Mouse (Mus musculus): Measurements from ENCODE around the gene Gm20388. TPM values are rescaled to one million over a fixed set of nuclear protein-coding genes. Genes with fewer than 3 reads are reported as not detected.

The Gm20388 gene
- polyA plus RNA-seq, 1 experiment from 2014 or later, result 5.5 TPM

GRCm38 (mm10) chr8:120192118-120192517 lies 281.5 kb downstream of the Gm20388 start:
- Histone ChIP-seq H3K27ac (peak overlapping the region; percentile 93), H3K4me2 (no peak overlapping the region), H3K36me3 (no peaks in the 10 kb centered on the region), H3K9me3 (no peaks in the 10 kb centered on the region), H3K27me3 (no peaks in the 10 kb centered on the region), H3K4me1 (peaks cover 44% of the 10 kb centered on the region), H3K9ac (no peak overlapping the region), H3K4me3 (no peak overlapping the region)
- no peak for ATAC-seq (ENCODE audit: borderline replicate concordance, extremely low read depth, low FRiP score, low TSS enrichment)
- 97% methylated on average over 5 of the region's 5 CpGs for WGBS

- Histone ChIP-seq H3K4me3 (no peak overlapping the region), H3K27me3 (no peaks in the 10 kb centered on the region), H3K4me1 (peaks cover 34% of the 10 kb centered on the region), H3K9ac (no peak overlapping the region), H3K9me3 (peaks cover 5% of the 10 kb centered on the region; the same call in 1 of the 2 replicates), H3K27ac (no peak overlapping the region), H3K4me2 (no peak overlapping the region), H3K36me3 (no peaks in the 10 kb centered on the region)
- no peak for ATAC-seq (ENCODE audit: borderline replicate concordance, extremely low read depth, low FRiP score, low TSS enrichment)
- WGBS, result 88% methylated on average over 6 of the region's 6 CpGs
These were observed 290.7 kb downstream of the Gm20388 start for GRCm38 (mm10) chr8:120201351-120201750.

GRCm38 (mm10) chr8:120202546-120202945 lies 291.9 kb downstream of the Gm20388 start:
- Histone ChIP-seq H3K36me3 (no peaks in the 10 kb centered on the region), H3K4me2 (no peak overlapping the region), H3K27me3 (no peaks in the 10 kb centered on the region), H3K4me3 (no peak overlapping the region), H3K4me1 (peaks cover 34% of the 10 kb centered on the region), H3K9me3 (peaks cover 5% of the 10 kb centered on the region; the same call in 1 of the 2 replicates), H3K27ac (0 out of 2 replicates have a peak overlapping the region, but pooled peaks have one; percentile 29), H3K9ac (no peak overlapping the region)
- WGBS, result 27% methylated on average over 3 of the region's 3 CpGs
- ATAC-seq (ENCODE audit: borderline replicate concordance, extremely low read depth, low FRiP score, low TSS enrichment), result peak; percentile 89

DNA sequence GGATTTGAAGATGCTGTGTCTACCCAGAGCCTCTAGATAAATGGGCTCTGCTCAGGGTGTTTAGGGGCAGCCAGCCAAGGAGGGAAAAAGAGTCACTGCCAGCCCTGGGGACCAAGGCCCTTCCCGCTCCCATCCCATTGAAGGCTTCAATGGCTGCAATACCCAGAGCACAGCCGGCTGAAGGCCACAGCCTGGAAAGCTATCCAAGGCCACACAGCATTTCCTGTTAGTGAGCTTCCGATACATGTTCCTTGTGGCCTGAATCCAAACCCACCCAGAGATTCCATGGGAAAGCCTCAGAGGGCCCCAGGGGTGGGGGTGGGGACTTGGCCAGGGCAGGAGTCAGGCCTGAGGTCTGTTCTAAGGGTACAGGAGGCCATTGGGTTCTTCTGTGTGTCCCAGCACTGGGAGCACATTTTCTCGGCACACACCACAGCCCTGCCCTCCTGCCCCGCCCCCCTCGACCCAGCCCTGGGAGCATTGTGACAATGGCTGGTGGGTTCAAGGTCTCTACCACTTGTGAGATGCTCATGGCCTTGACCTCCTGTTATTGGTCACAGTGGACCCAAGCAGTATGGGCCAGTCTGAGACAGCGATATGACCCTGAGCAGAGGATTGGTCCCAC lies 294.2 kb downstream of the Gm20388 start:
- Histone ChIP-seq H3K27ac (peak overlapping the region; percentile 65), H3K36me3 (no peaks in the 10 kb centered on the region)
- ATAC-seq (ENCODE audit: borderline replicate concordance, extremely low read depth, low FRiP score, low TSS enrichment), result peak; percentile 44; the same call in 1 of the 2 replicates

DNA sequence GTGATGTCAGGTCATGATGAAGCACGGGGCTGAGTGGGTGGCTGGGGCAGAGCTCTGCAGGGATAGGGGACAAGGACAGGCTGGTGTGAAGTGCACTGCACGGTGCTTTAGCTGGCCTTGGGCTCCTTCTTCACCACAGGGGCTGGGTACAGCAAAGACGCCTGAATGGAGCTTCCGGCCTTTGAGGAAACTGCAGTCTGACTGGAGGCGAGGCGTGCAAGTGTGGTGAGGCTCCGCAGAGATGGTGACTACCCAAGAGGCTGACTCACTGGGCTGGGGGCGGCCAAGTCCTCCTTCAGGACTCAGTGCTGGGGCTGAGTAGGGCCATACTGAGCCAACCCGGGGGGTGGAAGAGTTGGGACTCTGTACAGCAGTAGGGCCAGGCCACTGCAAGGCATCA lies 295.3 kb downstream of the Gm20388 start:
- no peak overlapping the region for H3K9ac ChIP-seq
- H3K4me2 ChIP-seq, result no peak overlapping the region
- H3K27ac ChIP-seq, result no peak overlapping the region
- peaks cover 44% of the 10 kb centered on the region for H3K4me1 ChIP-seq
- H3K4me3 ChIP-seq, result no peak overlapping the region
- H3K9me3 ChIP-seq, result no peaks in the 10 kb centered on the region
- 0 out of 2 replicates have a peak, but pooled peaks cover under 1% of the 10 kb centered on the region for H3K27me3 ChIP-seq
- WGBS, result 77% methylated on average over 9 of the region's 9 CpGs
- ATAC-seq (ENCODE audit: borderline replicate concordance, extremely low read depth, low FRiP score, low TSS enrichment), result no peak
- no peaks in the 10 kb centered on the region for H3K36me3 ChIP-seq

More for the DNA sequence above, 294.2 kb downstream of the Gm20388 start:
- Histone ChIP-seq H3K4me3 (no peak overlapping the region), H3K4me1 (peaks cover 43% of the 10 kb centered on the region), H3K9ac (no peak overlapping the region), H3K9me3 (peaks cover 2% of the 10 kb centered on the region; the same call in 1 of the 2 replicates), H3K4me2 (no peak overlapping the region), H3K27me3 (no peaks in the 10 kb centered on the region)
- WGBS, result 50% methylated on average over 7 of the region's 7 CpGs

DNA sequence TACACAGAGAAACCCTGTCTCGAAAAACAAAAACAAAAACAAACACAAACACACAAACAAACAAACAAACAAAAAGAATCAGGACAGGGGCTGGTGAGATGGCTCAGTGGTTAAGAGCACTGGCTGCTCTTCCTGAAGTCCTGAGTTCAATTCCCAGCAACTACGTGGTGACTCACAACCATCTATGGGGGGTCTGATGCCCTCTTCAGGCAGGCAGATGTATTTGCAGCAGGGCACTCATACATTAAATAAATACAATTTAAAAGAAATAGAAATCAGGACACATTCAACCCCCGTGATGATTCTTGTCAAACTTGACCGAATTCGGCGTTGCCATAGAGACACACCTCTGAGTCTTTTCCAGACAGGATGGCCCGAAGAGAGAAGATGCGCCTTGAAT lies 296.7 kb downstream of the Gm20388 start:
- no peak for ATAC-seq (ENCODE audit: borderline replicate concordance, extremely low read depth, low FRiP score, low TSS enrichment)
- Histone ChIP-seq H3K27me3 (0 out of 2 replicates have a peak, but pooled peaks cover 5% of the 10 kb centered on the region), H3K27ac (no peak overlapping the region), H3K9me3 (no peaks in the 10 kb centered on the region), H3K36me3 (no peaks in the 10 kb centered on the region), H3K4me1 (peaks cover 40% of the 10 kb centered on the region), H3K9ac (no peak overlapping the region), H3K4me2 (no peak overlapping the region), H3K4me3 (no peak overlapping the region)
- WGBS, result 79% methylated on average over 8 of the region's 8 CpGs

DNA sequence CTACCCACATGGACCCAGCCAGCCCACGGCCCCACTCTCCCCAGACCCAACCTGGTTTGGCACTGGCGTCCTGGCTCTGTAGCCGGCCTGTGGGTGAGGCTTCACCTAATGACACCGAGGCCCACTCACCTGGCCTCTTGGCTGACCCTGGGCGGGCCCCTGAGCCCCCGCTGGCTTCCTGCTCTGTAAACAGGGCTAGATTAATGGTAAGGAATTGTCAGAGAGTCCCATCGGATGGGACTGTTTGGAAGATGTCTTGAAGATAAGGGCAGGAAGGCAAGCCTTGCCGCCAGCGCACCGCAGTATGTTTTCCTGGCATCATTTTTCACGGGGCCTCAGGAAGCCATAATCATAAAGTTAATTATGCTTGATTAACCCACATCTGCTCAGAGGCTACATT lies 297.5 kb downstream of the Gm20388 start:
- no peaks in the 10 kb centered on the region for H3K9me3 ChIP-seq
- H3K27me3 ChIP-seq, result 0 out of 2 replicates have a peak, but pooled peaks cover 9% of the 10 kb centered on the region
- no peak overlapping the region for H3K27ac ChIP-seq
- ATAC-seq (ENCODE audit: borderline replicate concordance, extremely low read depth, low FRiP score, low TSS enrichment), result no peak
- no peaks in the 10 kb centered on the region for H3K36me3 ChIP-seq
- H3K4me3 ChIP-seq, result no peak overlapping the region
- H3K9ac ChIP-seq, result no peak overlapping the region
- H3K4me2 ChIP-seq, result no peak overlapping the region
- peaks cover 39% of the 10 kb centered on the region for H3K4me1 ChIP-seq
- 24% methylated on average over 11 of the region's 11 CpGs for WGBS

- Histone ChIP-seq H3K9me3 (no peaks in the 10 kb centered on the region), H3K4me3 (no peak overlapping the region), H3K27me3 (0 out of 2 replicates have a peak, but pooled peaks cover 9% of the 10 kb centered on the region), H3K9ac (no peak overlapping the region), H3K4me2 (no peak overlapping the region), H3K36me3 (no peaks in the 10 kb centered on the region), H3K27ac (no peak overlapping the region), H3K4me1 (peaks cover 31% of the 10 kb centered on the region)
- WGBS, result 8% methylated on average over 4 of the region's 4 CpGs
- ATAC-seq (ENCODE audit: borderline replicate concordance, extremely low read depth, low FRiP score, low TSS enrichment), result no peak
These were observed 300.7 kb downstream of the Gm20388 start for GRCm38 (mm10) chr8:120211345-120211744.

DNA sequence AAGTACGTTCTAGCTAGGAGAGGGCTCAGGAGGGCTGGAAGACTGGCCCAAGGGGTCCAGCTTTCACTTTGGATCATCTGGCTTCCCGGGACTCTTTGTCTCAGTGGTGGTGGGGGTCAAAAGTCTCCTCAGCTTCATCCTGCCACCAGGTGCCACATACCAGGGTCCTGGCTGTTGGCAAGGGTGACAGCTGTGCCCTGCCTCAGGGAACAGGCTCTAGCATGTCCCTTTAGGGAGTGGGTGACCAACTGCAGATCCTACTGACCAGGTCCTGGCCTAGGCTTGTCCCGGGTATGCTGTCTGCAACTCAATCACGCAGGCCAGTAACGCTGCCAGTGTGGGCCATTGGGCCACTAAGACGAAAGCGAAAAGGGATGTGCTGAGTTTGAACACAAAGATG lies 302.0 kb downstream of the Gm20388 start:
- Histone ChIP-seq H3K36me3 (no peaks in the 10 kb centered on the region), H3K9ac (no peak overlapping the region), H3K4me2 (no peak overlapping the region), H3K9me3 (no peaks in the 10 kb centered on the region), H3K4me3 (no peak overlapping the region), H3K27ac (no peak overlapping the region), H3K4me1 (peaks cover 43% of the 10 kb centered on the region), H3K27me3 (0 out of 2 replicates have a peak, but pooled peaks cover 9% of the 10 kb centered on the region)
- 85% methylated on average over 7 of the region's 7 CpGs for WGBS
- no peak for ATAC-seq (ENCODE audit: borderline replicate concordance, extremely low read depth, low FRiP score, low TSS enrichment)

DNA sequence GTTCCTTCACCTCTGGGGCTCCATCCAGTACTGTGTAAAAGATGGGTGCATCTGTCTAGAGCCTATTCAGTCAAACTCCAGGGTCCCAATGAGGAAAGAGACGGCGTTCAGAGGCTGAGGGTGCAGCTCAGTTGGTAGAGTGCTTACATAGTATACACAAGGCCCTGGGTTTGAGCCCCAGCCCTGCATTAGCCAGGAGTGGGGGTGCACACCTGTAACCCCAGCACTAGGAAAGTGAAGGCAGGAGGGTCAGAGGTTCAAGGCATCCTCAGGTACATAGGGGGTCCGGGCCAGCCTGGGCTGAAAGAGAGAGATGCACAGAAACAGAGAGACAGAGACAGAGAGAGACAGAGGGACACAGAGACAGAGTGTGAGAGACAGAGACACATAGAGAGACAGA lies 302.6 kb downstream of the Gm20388 start:
- WGBS, result 89% methylated on average over 3 of the region's 3 CpGs
- H3K4me3 ChIP-seq, result no peak overlapping the region
- H3K36me3 ChIP-seq, result no peaks in the 10 kb centered on the region
- peaks cover 40% of the 10 kb centered on the region for H3K4me1 ChIP-seq
- H3K9me3 ChIP-seq, result no peaks in the 10 kb centered on the region
- 0 out of 2 replicates have a peak, but pooled peaks cover 9% of the 10 kb centered on the region for H3K27me3 ChIP-seq
- no peak for ATAC-seq (ENCODE audit: borderline replicate concordance, extremely low read depth, low FRiP score, low TSS enrichment)
- H3K4me2 ChIP-seq, result no peak overlapping the region
- no peak overlapping the region for H3K27ac ChIP-seq
- no peak overlapping the region for H3K9ac ChIP-seq

- H3K27me3 ChIP-seq, result 0 out of 2 replicates have a peak, but pooled peaks cover 9% of the 10 kb centered on the region
- peaks cover 39% of the 10 kb centered on the region for H3K4me1 ChIP-seq
- no peak for ATAC-seq (ENCODE audit: borderline replicate concordance, extremely low read depth, low FRiP score, low TSS enrichment)
These were observed 303.3 kb downstream of the Gm20388 start for GRCm38 (mm10) chr8:120213939-120214338.

GRCm38 (mm10) chr8:120215416-120216141 lies 304.9 kb downstream of the Gm20388 start:
- H3K27ac ChIP-seq, result peak overlapping the region; percentile 26

More at GRCm38 (mm10) chr8:120213939-120214338, 303.3 kb downstream of the Gm20388 start:
- H3K4me3 ChIP-seq, result no peak overlapping the region
- H3K9ac ChIP-seq, result no peak overlapping the region
- no peak overlapping the region for H3K4me2 ChIP-seq
- no peak overlapping the region for H3K27ac ChIP-seq
- H3K36me3 ChIP-seq, result no peaks in the 10 kb centered on the region
- 71% methylated on average over 5 of the region's 5 CpGs for WGBS
- H3K9me3 ChIP-seq, result no peaks in the 10 kb centered on the region

More at GRCm38 (mm10) chr8:120215416-120216141, 304.9 kb downstream of the Gm20388 start:
- H3K4me2 ChIP-seq, result no peak overlapping the region
- H3K27me3 ChIP-seq, result 0 out of 2 replicates have a peak, but pooled peaks cover 9% of the 10 kb centered on the region
- H3K4me1 ChIP-seq, result peaks cover 43% of the 10 kb centered on the region
- no peaks in the 10 kb centered on the region for H3K9me3 ChIP-seq
- no peaks in the 10 kb centered on the region for H3K36me3 ChIP-seq
- H3K4me3 ChIP-seq, result no peak overlapping the region
- ATAC-seq (ENCODE audit: borderline replicate concordance, extremely low read depth, low FRiP score, low TSS enrichment), result no peak
- no peak overlapping the region for H3K9ac ChIP-seq
- WGBS, result 35% methylated on average over 7 of the region's 7 CpGs

Measured in lung, embryonic 15.5 days (tissue).